ENCODE assay signal across 23 mouse cellular contexts in genomic region chr12:100254471-100254870, GRCm38 (mm10). TPM values are rescaled to one million over a fixed set of nuclear protein-coding genes. Genes with fewer than 3 reads are reported as not detected.
DNase-seq lines count a peak whose midpoint lies in the region; ATAC-seq and TF ChIP-seq lines count a peak whose summit lies in the region.
"Had no signal": no experiment of that assay in that cellular context is flagged by ENCODE, and none has a peak within 500 bp of the region (broad histone marks: within the 10 kb centered on the region; RNA-seq: fewer than 3 reads in every experiment).

No protein-coding gene starts in this region.

- H3K9me3 ChIP-seq in forebrain, embryonic 15.5 days: no peaks in the 10 kb centered on the region
- no peaks in the 10 kb centered on the region for H3K9me3 ChIP-seq in forebrain, embryonic 11.5 days (ENCODE audit: control insufficient read depth, low read length)
- no peaks in the 10 kb centered on the region for H3K9me3 ChIP-seq in hindbrain, embryonic 12.5 days (replicated peaks)
- no peaks in the 10 kb centered on the region for H3K9me3 ChIP-seq in hindbrain, embryonic 14.5 days (ENCODE audit: control insufficient read depth, low read length)
- H3K9me3 ChIP-seq in midbrain, embryonic 16.5 days (replicated peaks; ENCODE audit: control insufficient read depth, low read length, poor library complexity, severe bottlenecking): no peaks in the 10 kb centered on the region
- no peaks in the 10 kb centered on the region for H3K9me3 ChIP-seq in midbrain, embryonic 11.5 days (ENCODE audit: control insufficient read depth, low read length)
- H3K9me3 ChIP-seq: embryonic facial prominence, embryonic 15.5 days; heart, embryonic 15.5 days had no signal

- no peaks in the 10 kb centered on the region for H3K79me2 ChIP-seq in heart, adult 2 months (replicated peaks; ENCODE audit: control insufficient read depth, insufficient read depth, low read length)

- ATAC-seq in forebrain, embryonic 15.5 days (replicated peaks): peak; percentile 66
- ATAC-seq in forebrain, embryonic 11.5 days (replicated peaks; ENCODE audit: low FRiP score): no peak
- ATAC-seq in hindbrain, embryonic 12.5 days (ENCODE audit: low FRiP score): 0 out of 2 replicates have a peak, but pooled peaks have one; percentile 42
- no peak for ATAC-seq in hindbrain, embryonic 14.5 days (ENCODE audit: low FRiP score)
- ATAC-seq in midbrain, embryonic 16.5 days: peak; percentile 18; the same call in 1 of the 2 replicates
- ATAC-seq in midbrain, embryonic 11.5 days (ENCODE audit: low FRiP score): no peak
- ATAC-seq: activated CD4-positive, CD25-positive, alpha-beta regulatory T cell, adult 4 months; hindbrain, postnatal 0 days; Patski had no signal

- intact Hi-C loops in heart, adult 2 months (cut with DNase I): no loop called here

- H3K4me1 ChIP-seq in forebrain, embryonic 15.5 days: peaks cover 5% of the 10 kb centered on the region
- H3K4me1 ChIP-seq in forebrain, embryonic 11.5 days (replicated peaks; ENCODE audit: control insufficient read depth, insufficient read depth, low read length): no peaks in the 10 kb centered on the region
- H3K4me1 ChIP-seq in hindbrain, embryonic 12.5 days: peaks cover 7% of the 10 kb centered on the region
- no peaks in the 10 kb centered on the region for H3K4me1 ChIP-seq in hindbrain, embryonic 14.5 days (replicated peaks; ENCODE audit: control insufficient read depth, insufficient read depth, low read length)
- no peaks in the 10 kb centered on the region for H3K4me1 ChIP-seq in midbrain, embryonic 16.5 days (ENCODE audit: control insufficient read depth, insufficient read depth, low read length)
- H3K4me1 ChIP-seq in midbrain, embryonic 11.5 days (ENCODE audit: control insufficient read depth, insufficient read depth, low read length): no peaks in the 10 kb centered on the region
- peaks cover 6% of the 10 kb centered on the region for H3K4me1 ChIP-seq in cortical plate, adult 2 months (ENCODE audit: control insufficient read depth, insufficient read depth, low read length)
- H3K4me1 ChIP-seq in heart, adult 2 months (ENCODE audit: control insufficient read depth, insufficient read depth, low read length): no peaks in the 10 kb centered on the region
- H3K4me1 ChIP-seq: embryonic facial prominence, embryonic 15.5 days; heart, embryonic 15.5 days had no signal

- WGBS in forebrain, embryonic 15.5 days: 73% methylated on average over 4 of the region's 4 CpGs
- WGBS in forebrain, embryonic 11.5 days: 81% methylated on average over 4 of the region's 4 CpGs
- 75% methylated on average over 4 of the region's 4 CpGs for WGBS in hindbrain, embryonic 12.5 days
- whole genome bisulfite sequencing in hindbrain, embryonic 14.5 days: 69% methylated on average over 4 of the region's 4 CpGs
- WGBS in midbrain, embryonic 16.5 days: 71% methylated on average over 4 of the region's 4 CpGs
- 81% methylated on average over 4 of the region's 4 CpGs for WGBS in midbrain, embryonic 11.5 days
- 91% methylated on average over 4 of the region's 4 CpGs for WGBS in heart, adult 2 months

- no peak for TF ChIP-seq POLR2A in cortical plate, adult 2 months (IDR thresholded peaks at IDR 0.05; ENCODE audit: extremely low read depth, insufficient read depth, low read length)
- no peak for TF ChIP-seq POLR2A in heart, adult 2 months (IDR thresholded peaks at IDR 0.05; ENCODE audit: insufficient read depth, low read depth, low read length)

- no peak overlapping the region for H3K4me3 ChIP-seq in forebrain, embryonic 15.5 days
- H3K4me3 ChIP-seq in forebrain, embryonic 11.5 days (ENCODE audit: low read depth, low read length): no peak overlapping the region
- H3K4me3 ChIP-seq in hindbrain, embryonic 12.5 days: no peak overlapping the region
- H3K4me3 ChIP-seq in hindbrain, embryonic 14.5 days (replicated peaks; ENCODE audit: low read length): no peak overlapping the region
- H3K4me3 ChIP-seq in midbrain, embryonic 16.5 days (ENCODE audit: low read depth, low read length): no peak overlapping the region
- no peak overlapping the region for H3K4me3 ChIP-seq in midbrain, embryonic 11.5 days (ENCODE audit: low read depth, low read length)
- no peak overlapping the region for H3K4me3 ChIP-seq in cortical plate, adult 2 months (ENCODE audit: insufficient read depth, low read length)
- no peak overlapping the region for H3K4me3 ChIP-seq in heart, adult 2 months
- H3K4me3 ChIP-seq: embryonic facial prominence, embryonic 15.5 days; erythroblast, embryonic 14.5 days; heart, embryonic 15.5 days had no signal

- TF ChIP-seq EP300 in heart, adult 2 months (IDR thresholded peaks at IDR 0.05; ENCODE audit: insufficient read depth, low read depth, low read length): no peak

- no peak overlapping the region for H3K27ac ChIP-seq in forebrain, embryonic 15.5 days (replicated peaks)
- no peak overlapping the region for H3K27ac ChIP-seq in forebrain, embryonic 11.5 days (ENCODE audit: low read depth, low read length)
- H3K27ac ChIP-seq in hindbrain, embryonic 12.5 days: no peak overlapping the region
- no peak overlapping the region for H3K27ac ChIP-seq in hindbrain, embryonic 14.5 days
- H3K27ac ChIP-seq in midbrain, embryonic 16.5 days (ENCODE audit: low read length): no peak overlapping the region
- no peak overlapping the region for H3K27ac ChIP-seq in midbrain, embryonic 11.5 days (ENCODE audit: low read depth, low read length)
- H3K27ac ChIP-seq in cortical plate, adult 2 months (ENCODE audit: insufficient read depth, low read length): peak overlapping the region; percentile 10; the same call in 1 of the 2 replicates
- no peak overlapping the region for H3K27ac ChIP-seq in heart, adult 2 months
- H3K27ac ChIP-seq: embryonic facial prominence, embryonic 15.5 days; heart, embryonic 15.5 days; hindbrain, postnatal 0 days had no signal

- TF ChIP-seq CTCF in cortical plate, adult 2 months (IDR thresholded peaks at IDR 0.05; ENCODE audit: extremely low read depth, insufficient read depth, low read length): no peak
- no peak for TF ChIP-seq CTCF in heart, adult 2 months (IDR thresholded peaks at IDR 0.05)

- no peak overlapping the region for H3K9ac ChIP-seq in forebrain, embryonic 15.5 days (replicated peaks)
- H3K9ac ChIP-seq in forebrain, embryonic 11.5 days (ENCODE audit: low read length): no peak overlapping the region
- no peak overlapping the region for H3K9ac ChIP-seq in hindbrain, embryonic 12.5 days
- no peak overlapping the region for H3K9ac ChIP-seq in hindbrain, embryonic 14.5 days
- H3K9ac ChIP-seq in midbrain, embryonic 16.5 days (ENCODE audit: low read depth, low read length): no peak overlapping the region
- H3K9ac ChIP-seq in midbrain, embryonic 11.5 days (ENCODE audit: low read length): no peak overlapping the region
- H3K9ac ChIP-seq in heart, adult 2 months (ENCODE audit: low read depth, low read length): no peak overlapping the region
- H3K9ac ChIP-seq: embryonic facial prominence, embryonic 15.5 days; heart, embryonic 15.5 days had no signal

- H3K36me3 ChIP-seq in forebrain, embryonic 15.5 days: no peaks in the 10 kb centered on the region
- no peaks in the 10 kb centered on the region for H3K36me3 ChIP-seq in forebrain, embryonic 11.5 days (ENCODE audit: control insufficient read depth, insufficient read depth, low read length)
- no peaks in the 10 kb centered on the region for H3K36me3 ChIP-seq in hindbrain, embryonic 12.5 days
- no peaks in the 10 kb centered on the region for H3K36me3 ChIP-seq in hindbrain, embryonic 14.5 days (replicated peaks; ENCODE audit: control insufficient read depth, insufficient read depth)
- H3K36me3 ChIP-seq in midbrain, embryonic 16.5 days (ENCODE audit: control insufficient read depth, insufficient read depth, low read length): no peaks in the 10 kb centered on the region
- no peaks in the 10 kb centered on the region for H3K36me3 ChIP-seq in midbrain, embryonic 11.5 days (ENCODE audit: control insufficient read depth, insufficient read depth, low read length)
- no peaks in the 10 kb centered on the region for H3K36me3 ChIP-seq in heart, adult 2 months (ENCODE audit: control insufficient read depth, insufficient read depth, low read length)
- H3K36me3 ChIP-seq: embryonic facial prominence, embryonic 15.5 days; heart, embryonic 15.5 days had no signal

- H3K27me3 ChIP-seq in forebrain, embryonic 15.5 days: no peaks in the 10 kb centered on the region
- no peaks in the 10 kb centered on the region for H3K27me3 ChIP-seq in forebrain, embryonic 11.5 days (ENCODE audit: control insufficient read depth, insufficient read depth, low read length)
- no peaks in the 10 kb centered on the region for H3K27me3 ChIP-seq in hindbrain, embryonic 12.5 days
- no peaks in the 10 kb centered on the region for H3K27me3 ChIP-seq in hindbrain, embryonic 14.5 days (ENCODE audit: control insufficient read depth, insufficient read depth, low read length)
- no peaks in the 10 kb centered on the region for H3K27me3 ChIP-seq in midbrain, embryonic 16.5 days (ENCODE audit: control insufficient read depth, insufficient read depth, low read depth, low read length)
- no peaks in the 10 kb centered on the region for H3K27me3 ChIP-seq in midbrain, embryonic 11.5 days (ENCODE audit: control insufficient read depth, insufficient read depth, low read length)
- H3K27me3 ChIP-seq in heart, adult 2 months (ENCODE audit: control insufficient read depth, insufficient read depth, low read length): no peaks in the 10 kb centered on the region
- H3K27me3 ChIP-seq: embryonic facial prominence, embryonic 15.5 days; heart, embryonic 15.5 days had no signal

- no peak overlapping the region for H3K4me2 ChIP-seq in forebrain, embryonic 15.5 days (replicated peaks)
- no peak overlapping the region for H3K4me2 ChIP-seq in forebrain, embryonic 11.5 days (ENCODE audit: low read depth, low read length, severe bottlenecking)
- H3K4me2 ChIP-seq in hindbrain, embryonic 12.5 days (replicated peaks): no peak overlapping the region
- H3K4me2 ChIP-seq in hindbrain, embryonic 14.5 days (replicated peaks): no peak overlapping the region
- H3K4me2 ChIP-seq in midbrain, embryonic 16.5 days (ENCODE audit: low read length): no peak overlapping the region
- no peak overlapping the region for H3K4me2 ChIP-seq in midbrain, embryonic 11.5 days
- H3K4me2 ChIP-seq: embryonic facial prominence, embryonic 15.5 days; heart, embryonic 11.5 days; heart, embryonic 15.5 days had no signal

- DNase-seq in forebrain, embryonic 11.5 days (ENCODE audit: low spot score): no peak
- DNase-seq in hindbrain, embryonic 14.5 days (ENCODE audit: low spot score): no peak
- DNase-seq in midbrain, embryonic 11.5 days (ENCODE audit: low spot score, missing footprints): no peak
- no peak for DNase-seq in heart, adult 2 months
- DNase-seq: adrenal gland, postnatal 14 days; cerebellum, adult 2 months; cerebellum, postnatal 10 days; embryo, embryonic 11 days; gastrocnemius, postnatal 10 days; heart, adult 18-20 months; heart, postnatal 14 days; kidney, adult 11 months had no signal

RNA-seq across cellular contexts. Expression of gene Calm1, which starts 55.2 kb away (rescaled TPM):
- 2,112 and 2,174 TPM in 2 replicates for polyA plus RNA-seq in forebrain, embryonic 15.5 days (2015; fragmentation: Nextera tagmentation; extraction: Ambion mirVana)
- polyA plus RNA-seq in forebrain, embryonic 11.5 days (2014; fragmentation: Nextera tagmentation; extraction: Ambion mirVana): 1,244 and 1,283 TPM in 2 replicates
- polyA plus RNA-seq in hindbrain, embryonic 12.5 days (2016; fragmentation: Nextera tagmentation; extraction: Ambion mirVana): 1,638 and 1,690 TPM in 2 replicates
- 2,705 and 2,824 TPM in 2 replicates for polyA plus RNA-seq in hindbrain, embryonic 14.5 days (2014; fragmentation: Nextera tagmentation; extraction: Ambion mirVana)
- 2,757 and 3,016 TPM in 2 replicates for polyA plus RNA-seq in midbrain, embryonic 16.5 days (2015; fragmentation: Nextera tagmentation; extraction: Ambion mirVana)
- 1,565 and 1,591 TPM in 2 replicates for polyA plus RNA-seq in midbrain, embryonic 11.5 days (2014; fragmentation: Nextera tagmentation; extraction: Ambion mirVana)
- polyA plus RNA-seq in cortical plate, adult 2 months (2012; rRNA removed): 1,823 and 1,842 TPM in 2 replicates
- total RNA-seq in heart, adult 2 months (2021): 100 to 1,000 TPM; 224 to 240 TPM
- 99.2 and 105 TPM in 2 replicates for polyA plus RNA-seq in heart, adult 2 months (2012; rRNA removed)

Comparison
In these comparisons a context has a peak if more than half of its experiments do, and no peak if none do; other contexts are left out.
1. ATAC-seq: peak in forebrain, embryonic 15.5 days (single experiment), hindbrain, embryonic 12.5 days (single experiment) and midbrain, embryonic 16.5 days (single experiment); none in forebrain, embryonic 11.5 days (single experiment), hindbrain, embryonic 14.5 days (single experiment) and midbrain, embryonic 11.5 days (single experiment).
2. RNA of gene Calm1, which starts 55.2 kb away (polyA plus RNA-seq): 2,757 to 3,016 TPM in midbrain, embryonic 16.5 days, 2,705 to 2,824 TPM in hindbrain, embryonic 14.5 days, 2,112 to 2,174 TPM in forebrain, embryonic 15.5 days, 1,823 to 1,842 TPM in cortical plate, adult 2 months, 1,638 to 1,690 TPM in hindbrain, embryonic 12.5 days, 1,565 to 1,591 TPM in midbrain, embryonic 11.5 days and 1,244 to 1,283 TPM in forebrain, embryonic 11.5 days; 99.2 to 105 TPM in heart, adult 2 months; every median in the first group is over 10 times any median in the second.